Mouse (Mus musculus): ENCODE results near the gene Snx9.

- TF ChIP-seq CTCF (IDR thresholded peaks at IDR 0.05; ENCODE audit: low read depth, low read length) (no peak), GATA1 (IDR thresholded peaks at IDR 0.05; ENCODE audit: borderline replicate concordance, low read length) (no peak)
Measured at GRCm38 (mm10) chr17:5827836-5828582, 13.1 kb upstream of the Snx9 start.

Data from G1E (cell line).